Mouse (Mus musculus) lung, embryonic 15.5 days (tissue): ENCODE measurements around the gene Gm7271. TPM values are rescaled to one million over a fixed set of nuclear protein-coding genes. Genes with fewer than 3 reads are reported as not detected.

Experiments
- polyA plus RNA-seq: library from polyadenylated mRNA; unstranded; fragments of >200 nt; fragmentation: Nextera tagmentation; extraction: Ambion mirVana; gene quantifications from 2 replicates; pipeline ENCODE4 v1.2.1, GENCODE M21; 2015

Gene Gm7271
- polyA plus RNA-seq, 1 experiment from 2014 or later: not detected

Other genes with a start within 250 kb of the Gm7271 start
- gene Clock, start 179.2 kb upstream of the Gm7271 start, polyA plus RNA-seq: 11.7 and 13.5 TPM in 2 replicates
- not detected in 2 replicates for gene Pdcl2, start 152.9 kb upstream of the Gm7271 start, polyA plus RNA-seq
- gene Nmu, start 120.3 kb upstream of the Gm7271 start, polyA plus RNA-seq: 0.19 and 0.26 TPM in 2 replicates
- 28.5 and 29.3 TPM in 2 replicates for gene Exoc1, start 45.3 kb downstream of the Gm7271 start, polyA plus RNA-seq
- 8.5 and 9.1 TPM in 2 replicates for gene Cep135, start 104.7 kb downstream of the Gm7271 start, polyA plus RNA-seq
- gene C530008M17Rik, start 172.5 kb downstream of the Gm7271 start, polyA plus RNA-seq: 12.2 TPM in 2 replicates